Mouse (Mus musculus) frontal cortex, postnatal 14 days (tissue): Measurements from ENCODE around the gene 9530077C05Rik.
A peak's percentile ranks its signal among the peaks of the same experiment; 100 is the strongest.

Experiments
- DNase-seq, 2 experiments: peaks; one replicate each; pipeline ENCODE4 v3.0.0; 2022; ENCODE audit warnings: low spot score in 2 of 2

9530077C05Rik gene

DNA sequence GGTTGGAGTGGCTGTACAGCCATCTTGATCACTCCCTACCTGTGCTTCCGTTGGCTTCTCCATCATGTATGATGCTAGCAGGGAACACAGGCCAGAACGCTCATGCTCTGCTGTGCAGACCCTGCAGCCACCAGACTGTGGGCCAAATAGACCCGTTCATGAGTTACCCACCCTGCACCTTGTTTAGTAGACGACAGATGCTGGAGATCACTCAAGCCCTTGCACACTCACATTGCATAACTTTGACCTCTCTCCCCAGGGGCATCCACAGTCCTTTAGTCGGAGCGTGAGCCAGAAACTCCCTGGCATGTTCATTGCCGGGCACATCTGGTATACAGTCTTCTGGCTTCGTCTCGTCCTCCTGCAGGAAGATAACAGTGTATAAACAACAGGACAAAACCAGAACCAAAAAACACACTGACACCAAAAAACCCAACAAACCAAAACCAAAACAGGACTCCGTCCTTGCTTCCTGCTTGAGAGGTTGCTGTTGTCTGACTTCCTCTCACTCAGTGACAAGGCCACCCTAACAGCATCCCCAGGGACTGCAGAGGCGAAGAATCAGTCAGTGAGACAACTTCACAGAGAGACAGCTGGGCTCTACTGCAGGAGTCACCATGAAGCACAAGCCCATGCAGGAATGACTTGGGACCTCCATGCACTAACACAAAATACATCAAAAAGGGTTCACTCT is 46.0 kb downstream of the 9530077C05Rik start:
- DNase-seq = no peak

GRCm38 (mm10) chr9:22461946-22462345 is 50.6 kb downstream of the 9530077C05Rik start:
- DNase-seq = no peak

GRCm38 (mm10) chr9:22466212-22466611 is 54.9 kb downstream of the 9530077C05Rik start:
- DNase-seq = no peak

GRCm38 (mm10) chr9:22467371-22468169 is 56.3 kb downstream of the 9530077C05Rik start:
- DNase-seq = no peak

DNA sequence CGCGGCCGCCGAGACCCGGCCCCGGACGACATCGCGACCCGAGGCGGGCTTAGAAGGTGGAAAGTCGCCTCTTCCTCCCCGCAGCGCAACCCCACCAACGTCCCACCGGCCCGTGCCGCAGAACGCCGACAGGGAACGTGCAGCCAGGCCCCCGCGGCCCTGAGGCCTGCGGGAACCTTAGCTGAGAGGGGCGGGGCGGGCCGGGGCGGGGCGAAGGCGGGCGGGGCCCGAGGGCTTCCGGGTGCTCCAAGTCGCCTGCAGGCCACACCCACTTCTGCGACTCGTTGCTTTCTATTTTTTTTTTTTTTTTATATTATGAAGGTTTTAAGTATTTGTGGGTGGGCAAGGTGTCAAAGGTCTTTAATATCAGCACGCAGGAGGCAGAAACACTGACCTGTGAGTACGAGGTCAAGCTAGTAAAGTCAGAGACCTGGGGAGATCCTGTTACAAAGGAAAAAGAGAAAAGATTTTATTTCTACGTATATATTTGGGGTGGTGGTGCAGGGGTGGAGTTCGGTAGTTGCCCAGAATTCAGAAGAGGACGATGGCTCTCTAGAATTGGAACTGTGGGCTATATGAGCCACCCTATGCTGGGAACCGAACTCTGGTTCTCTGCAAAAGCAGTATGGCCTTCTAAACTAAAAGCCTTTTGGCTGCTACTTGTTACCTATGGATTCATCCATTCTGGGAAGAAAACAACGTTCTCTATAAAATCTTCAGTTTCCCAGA is 57.0 kb downstream of the 9530077C05Rik start:
- peak in 1 of 2 experiments; percentile 26 for DNase-seq

- no peak for DNase-seq
Observed at GRCm38 (mm10) chr9:22468899-22469259, 57.6 kb downstream of the 9530077C05Rik start.

GRCm38 (mm10) chr9:22469643-22470042 is 58.3 kb downstream of the 9530077C05Rik start, which contains the start of gene Rp9:
Gene Rp9 (minus strand): TSS chr9:22469743.
- no peak for DNase-seq

DNA sequence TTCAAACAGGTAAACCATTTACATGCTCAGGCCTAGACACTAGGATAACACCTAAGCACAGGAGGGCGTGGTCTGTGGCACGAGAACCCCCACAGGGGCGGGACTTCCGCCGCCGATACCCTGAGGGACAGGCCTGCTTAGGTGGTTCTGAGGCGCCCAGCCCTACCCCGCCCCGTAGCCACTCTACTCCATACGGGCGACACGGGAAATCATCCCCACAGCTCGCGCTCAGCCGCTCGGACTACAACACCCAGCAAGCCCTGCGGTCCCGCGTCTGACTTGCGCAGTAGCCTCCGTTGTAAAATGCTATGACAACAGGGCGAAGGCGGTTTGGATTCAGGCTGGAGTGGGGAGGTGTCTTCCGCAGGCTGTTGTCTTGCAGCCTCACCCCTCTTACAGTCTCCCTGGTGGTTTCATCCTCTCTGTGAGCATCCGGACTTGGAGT is 64.1 kb downstream of the 9530077C05Rik start, which contains the start of gene Bbs9:
Bbs9 (plus strand) TSS at position 292 of the 445 bp plus-strand sequence.
- DNase-seq = peak; percentile 92 to 95

DNA sequence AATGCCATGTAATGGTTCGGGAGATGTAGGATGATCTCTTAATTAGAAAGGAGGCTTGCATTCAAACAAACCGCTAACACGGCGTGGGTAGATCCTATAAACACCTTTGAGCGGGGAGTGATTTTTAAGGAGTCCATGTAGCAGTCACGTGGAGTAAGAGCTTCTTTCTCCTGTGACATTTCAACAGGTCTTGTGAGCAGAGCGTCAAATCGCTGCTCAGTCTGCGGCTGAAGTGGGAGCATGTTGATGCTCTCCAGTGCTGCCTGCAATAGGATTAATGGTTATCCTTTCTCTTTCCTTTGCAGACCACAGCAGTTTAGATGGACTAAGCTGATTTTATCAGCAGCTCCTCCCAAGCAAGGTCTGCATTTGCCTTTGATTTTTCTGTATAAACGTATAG is 65.0 kb downstream of the 9530077C05Rik start:
- no peak for DNase-seq

GRCm38 (mm10) chr9:22478946-22479345 is 67.6 kb downstream of the 9530077C05Rik start:
- no peak for DNase-seq

GRCm38 (mm10) chr9:22483866-22484561 is 72.7 kb downstream of the 9530077C05Rik start:
- no peak for DNase-seq

DNA sequence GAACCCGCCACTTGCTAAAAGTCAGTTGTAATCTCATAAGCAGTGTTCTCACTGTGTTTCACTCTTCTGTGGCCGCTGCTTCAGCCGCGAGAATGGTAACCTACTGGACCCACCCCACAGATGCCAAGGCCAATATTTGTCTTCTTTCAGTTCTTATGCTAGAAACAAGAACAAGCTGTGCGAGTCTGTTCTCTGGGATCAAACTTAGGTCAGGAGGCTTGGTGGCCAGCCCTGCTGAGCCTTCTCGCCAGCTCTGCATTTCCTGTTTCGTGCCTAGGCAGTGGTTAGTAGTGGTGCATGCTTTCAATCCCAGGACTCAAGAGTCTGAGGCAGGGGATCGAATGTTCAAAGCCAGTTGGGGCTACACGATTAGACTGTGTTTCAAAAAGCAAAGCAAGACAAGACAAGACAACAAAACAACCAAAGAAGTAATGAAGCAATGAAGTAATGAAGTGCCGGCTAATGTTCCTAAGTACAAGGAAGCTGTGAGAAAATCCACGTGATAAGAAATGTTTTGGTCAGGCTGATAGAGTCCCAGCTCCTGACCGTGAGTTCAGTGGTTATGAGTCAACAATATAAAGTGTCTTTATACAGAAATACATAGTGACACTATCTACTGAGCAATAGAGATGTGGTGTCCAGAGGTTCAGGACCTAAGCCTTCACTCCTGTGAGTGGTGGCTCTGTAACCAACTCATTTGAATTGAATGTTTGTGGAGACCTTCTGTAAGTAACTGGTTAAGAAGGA is 73.4 kb downstream of the 9530077C05Rik start:
- no peak for DNase-seq

GRCm38 (mm10) chr9:22486211-22486610 is 74.9 kb downstream of the 9530077C05Rik start:
- no peak for DNase-seq

GRCm38 (mm10) chr9:22488963-22489362 is 77.7 kb downstream of the 9530077C05Rik start:
- no peak for DNase-seq
